Mouse (Mus musculus) erythroblast, adult 5-6 weeks (primary cell): ENCODE data around the gene 1700088E04Rik. TPM values are rescaled to one million over a fixed set of nuclear protein-coding genes. Genes with fewer than 3 reads are reported as not detected.

ENCODE experiments used
- ATAC-seq: replicated peaks from 2 replicates; pipeline ENCODE4 v1.8.0; 2016; ENCODE audit warnings: moderate number of reproducible peaks, mild to moderate bottlenecking, moderate TSS enrichment, inconsistent platforms; ENCODE audit not compliant: poor library complexity, low FRiP score, severe bottlenecking
- total RNA-seq, 2 experiments: library from RNA; stranded (forward) in 1 of 2; stranded (reverse) in 1 of 2; fragments of 150-400 nt in 1 of 2; fragments of 200-764, 138-1000 nt in 1 of 2; gene quantifications; 2 replicates each; pipeline versions ENCODE4 v1.2.3 to v1.2.4; 2015 to 2017; ENCODE audit warnings: low replicate concordance in 2 of 2

1700088E04Rik gene
- total RNA-seq, 2 experiments from 2014 or later: not detected

- ATAC-seq: no peak
These were observed 6.4 kb downstream of the 1700088E04Rik start for GRCm38 (mm10) chr15:79134496-79135270.

GRCm38 (mm10) chr15:79133191-79133661 is 7.8 kb downstream of the 1700088E04Rik start:
- ATAC-seq: no peak

GRCm38 (mm10) chr15:79131442-79131841 is 9.6 kb downstream of the 1700088E04Rik start:
- no peak for ATAC-seq

GRCm38 (mm10) chr15:79130782-79131181 is 10.3 kb downstream of the 1700088E04Rik start:
- no peak for ATAC-seq

GRCm38 (mm10) chr15:79129311-79129710 is 11.7 kb downstream of the 1700088E04Rik start:
- no peak for ATAC-seq

- no peak for ATAC-seq
These were observed 12.8 kb downstream of the 1700088E04Rik start for GRCm38 (mm10) chr15:79128208-79128607.

- ATAC-seq: no peak
These were observed 14.0 kb downstream of the 1700088E04Rik start for GRCm38 (mm10) chr15:79127101-79127500.

- ATAC-seq: no peak
These were observed 14.7 kb downstream of the 1700088E04Rik start for GRCm38 (mm10) chr15:79126217-79126932.

- no peak for ATAC-seq
These were observed 16.6 kb downstream of the 1700088E04Rik start for GRCm38 (mm10) chr15:79124331-79124875.

GRCm38 (mm10) chr15:79123751-79124150 is 17.3 kb downstream of the 1700088E04Rik start:
- ATAC-seq: no peak

- ATAC-seq: no peak
These were observed 18.5 kb downstream of the 1700088E04Rik start for GRCm38 (mm10) chr15:79122546-79122945.

GRCm38 (mm10) chr15:79122119-79122518 is 18.9 kb downstream of the 1700088E04Rik start:
- ATAC-seq: no peak

- ATAC-seq: no peak
These were observed 21.6 kb downstream of the 1700088E04Rik start for GRCm38 (mm10) chr15:79119491-79119890.

GRCm38 (mm10) chr15:79115276-79115675 is 25.8 kb downstream of the 1700088E04Rik start:
- ATAC-seq: no peak

- no peak for ATAC-seq
These were observed 29.3 kb downstream of the 1700088E04Rik start for GRCm38 (mm10) chr15:79111774-79112173.

GRCm38 (mm10) chr15:79110528-79110927 is 30.5 kb downstream of the 1700088E04Rik start:
- no peak for ATAC-seq

GRCm38 (mm10) chr15:79110031-79110430 is 31.0 kb downstream of the 1700088E04Rik start:
- ATAC-seq: no peak

GRCm38 (mm10) chr15:79109321-79109934 is 31.6 kb downstream of the 1700088E04Rik start:
- ATAC-seq: no peak

GRCm38 (mm10) chr15:79108421-79109320 is 32.4 kb downstream of the 1700088E04Rik start, which contains the start of gene Micall1:
Gene Micall1 (plus strand): TSS chr15:79108898.
- ATAC-seq: no peak
